Comparison of ENCODE assay signal across 8 mouse cellular contexts in the genomic region with DNA sequence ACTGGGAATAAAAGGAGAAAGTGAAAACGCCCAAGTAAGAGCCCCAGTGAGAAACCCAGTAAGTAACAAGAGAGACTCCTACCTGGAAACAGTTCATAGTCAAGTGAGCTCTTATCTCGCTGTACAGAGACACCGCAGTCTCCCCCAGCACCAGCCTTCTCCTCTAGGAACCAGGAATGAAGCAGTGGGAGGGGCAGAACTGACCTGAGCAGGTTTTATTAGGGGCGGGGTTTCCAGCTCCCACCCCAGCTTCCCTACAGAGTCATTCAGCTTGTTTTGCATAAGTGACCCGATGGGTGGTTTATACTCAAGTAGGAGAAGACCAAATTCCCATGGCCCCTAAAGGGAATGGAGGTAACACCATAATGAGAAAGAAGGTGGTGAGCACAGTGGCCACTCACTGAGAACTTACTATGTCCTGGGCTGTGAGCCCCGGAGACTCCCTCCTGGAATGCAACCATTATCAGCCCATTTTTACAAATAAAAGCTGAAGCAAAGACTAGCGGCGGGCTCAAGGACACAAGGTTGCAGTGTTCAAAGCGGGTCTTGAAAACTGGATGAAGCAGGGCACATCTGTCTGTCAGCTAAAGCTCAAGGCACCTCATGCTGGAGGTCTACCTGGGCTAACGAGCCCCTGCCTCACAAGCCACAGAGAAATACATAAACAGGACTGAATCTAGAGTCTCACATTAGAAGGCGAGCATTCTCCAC. TPM values are rescaled to one million over a fixed set of nuclear protein-coding genes. Genes with fewer than 3 reads are reported as not detected.
DNase-seq lines count a peak whose midpoint lies in the region; ATAC-seq and TF ChIP-seq lines count a peak whose summit lies in the region.

No protein-coding gene starts in this region.

- no peak for TF ChIP-seq POLR2A in lung, adult 2 months (IDR thresholded peaks at IDR 0.05; ENCODE audit: borderline replicate concordance, extremely low read depth, low read depth, low read length)
- no peak for TF ChIP-seq POLR2A in olfactory bulb, adult 2 months (IDR thresholded peaks at IDR 0.05; ENCODE audit: insufficient read depth, low read depth, low read length)

- peak overlapping the region; percentile 16; the same call in 1 of the 2 replicates for H3K4me2 ChIP-seq in forebrain, embryonic 15.5 days (replicated peaks)
- peak overlapping the region; percentile 74 for H3K4me2 ChIP-seq in liver, embryonic 11.5 days

- no peaks in the 10 kb centered on the region for H3K36me3 ChIP-seq in forebrain, embryonic 15.5 days
- no peaks in the 10 kb centered on the region for H3K36me3 ChIP-seq in liver, embryonic 11.5 days (ENCODE audit: control insufficient read depth, insufficient read depth, low read length)

- 50% methylated on average over 11 of the region's 11 CpGs for WGBS in lung, adult 2 months
- 46% methylated on average over 11 of the region's 11 CpGs for WGBS in forebrain, embryonic 15.5 days
- 32% methylated on average over 11 of the region's 11 CpGs for WGBS in liver, embryonic 11.5 days
- 33% methylated on average over 11 of the region's 11 CpGs for WGBS in olfactory bulb, adult 2 months

- H3K27ac ChIP-seq in forebrain, embryonic 15.5 days (replicated peaks): no peak overlapping the region
- peak overlapping the region; percentile 96 for H3K27ac ChIP-seq in liver, embryonic 11.5 days (ENCODE audit: low read depth, low read length)
- peak overlapping the region; percentile 93 for H3K27ac ChIP-seq in olfactory bulb, adult 2 months (ENCODE audit: insufficient read depth, low read depth, low read length)

- no peak for TF ChIP-seq CTCF in lung, adult 2 months (IDR thresholded peaks at IDR 0.05; ENCODE audit: insufficient read depth, low read length)
- no peak for TF ChIP-seq CTCF in olfactory bulb, adult 2 months (IDR thresholded peaks at IDR 0.05; ENCODE audit: insufficient read depth, low read depth, low read length)

- H3K4me1 ChIP-seq in lung, adult 2 months (ENCODE audit: control insufficient read depth, insufficient read depth, low read length): peaks cover 28% of the 10 kb centered on the region
- peaks cover 41% of the 10 kb centered on the region for H3K4me1 ChIP-seq in forebrain, embryonic 15.5 days
- H3K4me1 ChIP-seq in liver, embryonic 11.5 days (replicated peaks; ENCODE audit: control insufficient read depth, insufficient read depth, low read length): peaks cover 43% of the 10 kb centered on the region
- H3K4me1 ChIP-seq in olfactory bulb, adult 2 months (ENCODE audit: control insufficient read depth, insufficient read depth, low read length): peaks cover 19% of the 10 kb centered on the region

- intact Hi-C loops in left cerebral cortex, postnatal 10 days (cut with DNase I): loop anchor here (5.0 to 10.0 kb wide), 3 partner anchors 33 to 212 kb away; no protein-coding TSS in a partner anchor

- no peak overlapping the region for H3K4me3 ChIP-seq in lung, adult 2 months (replicated peaks; ENCODE audit: extremely low read depth, low read depth, low read length)
- H3K4me3 ChIP-seq in forebrain, embryonic 15.5 days: no peak overlapping the region
- H3K4me3 ChIP-seq in liver, embryonic 11.5 days (ENCODE audit: low read depth, low read length): peak overlapping the region; percentile 71
- H3K4me3 ChIP-seq in olfactory bulb, adult 2 months (ENCODE audit: insufficient read depth, low read depth, low read length): peak overlapping the region; percentile 48

- DNase-seq in lung, adult 18-20 months: peak; percentile 69 to 81
- DNase-seq in lung, adult 2 months: no peak
- peak; percentile 53 for DNase-seq in liver, embryonic 11.5 days (ENCODE audit: low spot score)
- DNase-seq in ovary, adult 18-20 months (ENCODE audit: low spot score): no peak
- DNase-seq in left cerebral cortex, postnatal 10 days (ENCODE audit: extremely low spot score in 1 of 2, low spot score in 2 of 2): no peak
- DNase-seq in heart, adult 18-20 months: no peak

- H3K27me3 ChIP-seq in forebrain, embryonic 15.5 days: no peaks in the 10 kb centered on the region
- no peaks in the 10 kb centered on the region for H3K27me3 ChIP-seq in liver, embryonic 11.5 days (replicated peaks; ENCODE audit: control insufficient read depth, insufficient read depth, low read length)

- no peak for ATAC-seq in forebrain, embryonic 15.5 days (replicated peaks)
- ATAC-seq in liver, embryonic 11.5 days (replicated peaks; ENCODE audit: low FRiP score): peak; percentile 75

- no peaks in the 10 kb centered on the region for H3K9me3 ChIP-seq in forebrain, embryonic 15.5 days
- H3K9me3 ChIP-seq in liver, embryonic 11.5 days (ENCODE audit: control insufficient read depth, low read length): no peaks in the 10 kb centered on the region

- H3K9ac ChIP-seq in forebrain, embryonic 15.5 days (replicated peaks): no peak overlapping the region
- H3K9ac ChIP-seq in liver, embryonic 11.5 days (ENCODE audit: low read depth, low read length): peak overlapping the region; percentile 73

RNA-seq across cellular contexts. Expression of gene Usp46, which starts 2.5 kb away (rescaled TPM):
- 7.4 and 14.9 TPM in 2 replicates for polyA plus RNA-seq in lung, adult 2 months (2012; rRNA removed)
- 28.0 and 29.0 TPM in 2 replicates for polyA plus RNA-seq in forebrain, embryonic 15.5 days (2015; fragmentation: Nextera tagmentation; extraction: Ambion mirVana)
- 32.9 and 37.0 TPM in 2 replicates for polyA plus RNA-seq in liver, embryonic 11.5 days (2014; fragmentation: Nextera tagmentation; extraction: Ambion mirVana)
- polyA plus RNA-seq in olfactory bulb, adult 2 months (2012; ENCODE audit: insufficient read depth, insufficient read length, low replicate concordance, missing spikeins): 164 TPM in 1 of 2 replicates, not detected in the other
- 100 to 1,000 TPM; 144 to 148 TPM for total RNA-seq in left cerebral cortex, postnatal 10 days (2021)
- total RNA-seq in heart, adult 18-20 months (2021): 10 to 100 TPM; 34.8 to 38.2 TPM

Comparison
In these comparisons a context has a peak if more than half of its experiments do, and no peak if none do; other contexts are left out.
1. DNase-seq: peak in lung, adult 18-20 months (2 of 2) and liver, embryonic 11.5 days (single experiment); none in lung, adult 2 months (single experiment), ovary, adult 18-20 months (single experiment), left cerebral cortex, postnatal 10 days (0 of 2) and heart, adult 18-20 months (0 of 2).
2. H3K4me3 ChIP-seq: peak in liver, embryonic 11.5 days (single experiment) and olfactory bulb, adult 2 months (single experiment); none in lung, adult 2 months (single experiment) and forebrain, embryonic 15.5 days (single experiment).